Mouse (Mus musculus): ENCODE measurements around the gene Zfp446.

Gene Zfp446

GRCm38 (mm10) chr7:13024805-13025204 lies 47.2 kb downstream of the Zfp446 start:
- DNase-seq (ENCODE audit: low spot score in 2 of 2): peak; percentile 67 to 82

DNA sequence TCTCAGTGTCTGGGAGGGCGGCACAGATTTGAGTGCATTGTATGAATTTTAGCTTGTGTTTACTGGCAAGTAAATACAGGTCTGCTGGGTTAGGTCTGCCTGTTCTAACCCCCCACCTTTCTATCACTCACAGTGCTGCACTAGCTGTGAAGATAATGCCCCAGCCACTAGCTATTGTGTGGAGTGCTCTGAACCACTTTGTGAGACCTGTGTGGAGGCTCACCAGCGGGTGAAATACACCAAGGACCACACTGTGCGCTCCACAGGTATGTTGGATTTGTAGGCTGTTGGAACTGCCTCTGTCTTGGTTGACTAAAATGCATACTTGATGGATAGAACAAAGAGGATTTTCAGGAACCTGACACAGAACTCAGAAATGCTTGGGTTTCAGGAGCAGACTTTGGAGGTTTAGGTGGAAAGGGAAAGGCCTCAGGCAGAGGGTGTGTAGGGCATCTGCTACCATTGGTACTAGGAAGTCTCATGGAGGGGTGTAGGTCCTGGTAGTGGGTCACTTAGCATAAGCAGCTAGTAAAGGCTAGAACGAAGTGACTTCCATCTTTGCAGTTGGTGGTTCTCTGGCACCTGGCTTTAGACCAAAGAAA lies 48.0 kb downstream of the Zfp446 start:
- DNase-seq (ENCODE audit: low spot score in 2 of 2): peak in 1 of 2 experiments; percentile 13

- DNase-seq (ENCODE audit: low spot score in 2 of 2): no peak
Observed at GRCm38 (mm10) chr7:13028986-13029385, 51.3 kb downstream of the Zfp446 start.

DNA sequence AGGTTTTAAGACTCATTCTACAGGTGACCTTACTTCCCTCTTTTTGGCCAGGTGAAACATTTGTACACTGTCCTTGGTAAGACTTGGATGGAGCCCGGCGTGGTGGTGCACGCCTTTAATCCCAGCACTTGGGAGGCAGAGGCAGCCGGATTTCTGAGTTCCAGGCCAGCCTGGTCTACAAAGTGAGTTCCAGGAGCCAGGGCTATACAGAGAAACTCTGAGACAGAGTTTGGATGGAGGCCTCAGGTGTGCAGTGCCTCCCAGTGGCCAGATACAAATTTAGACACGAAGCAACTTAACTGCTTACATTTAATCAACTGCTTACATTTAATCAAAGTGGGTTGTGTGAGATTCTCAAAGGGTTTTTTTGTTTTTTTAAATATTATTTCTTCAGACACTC lies 53.4 kb downstream of the Zfp446 start:
- DNase-seq (ENCODE audit: low spot score in 2 of 2): peak in 1 of 2 experiments; percentile 50

- no peak for DNase-seq (ENCODE audit: low spot score in 2 of 2)
Observed at GRCm38 (mm10) chr7:13031983-13032382, 54.3 kb downstream of the Zfp446 start.

GRCm38 (mm10) chr7:13032541-13032940 lies 54.9 kb downstream of the Zfp446 start:
- no peak for DNase-seq (ENCODE audit: low spot score in 2 of 2)

DNA sequence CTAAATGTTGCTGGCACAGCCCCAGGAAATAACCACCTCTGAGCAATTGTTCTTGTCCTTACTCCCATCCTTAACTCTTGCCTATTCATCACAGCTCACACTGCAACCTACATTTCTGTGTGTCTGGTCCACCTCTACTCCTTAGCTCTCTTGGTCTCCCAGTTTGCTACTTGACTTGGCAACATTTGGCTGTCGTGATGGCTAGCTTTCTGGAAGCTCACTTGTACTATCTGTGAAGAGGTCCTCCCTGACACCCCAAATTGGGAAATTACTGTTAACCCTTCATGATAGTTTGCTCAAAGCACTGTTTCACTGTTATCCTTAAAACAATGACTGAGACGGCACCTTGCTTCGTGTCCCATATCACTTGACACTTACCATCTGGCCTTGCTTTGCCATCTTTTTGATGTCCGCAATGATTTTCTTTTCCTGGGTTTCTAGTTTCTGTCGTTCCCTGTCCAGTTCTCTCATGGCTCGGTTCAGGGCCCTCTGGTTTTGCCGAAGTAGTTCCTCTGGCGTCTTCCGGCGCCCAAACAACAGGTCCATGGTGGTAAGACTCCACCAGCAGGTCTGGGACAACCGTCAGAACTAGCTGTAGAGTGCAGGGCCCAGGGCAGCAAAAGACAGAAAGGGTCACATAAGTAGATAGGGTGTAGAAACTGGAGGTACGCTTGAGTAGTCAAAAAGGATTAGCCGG lies 56.0 kb downstream of the Zfp446 start:
- DNase-seq (ENCODE audit: low spot score in 2 of 2): no peak

DNA sequence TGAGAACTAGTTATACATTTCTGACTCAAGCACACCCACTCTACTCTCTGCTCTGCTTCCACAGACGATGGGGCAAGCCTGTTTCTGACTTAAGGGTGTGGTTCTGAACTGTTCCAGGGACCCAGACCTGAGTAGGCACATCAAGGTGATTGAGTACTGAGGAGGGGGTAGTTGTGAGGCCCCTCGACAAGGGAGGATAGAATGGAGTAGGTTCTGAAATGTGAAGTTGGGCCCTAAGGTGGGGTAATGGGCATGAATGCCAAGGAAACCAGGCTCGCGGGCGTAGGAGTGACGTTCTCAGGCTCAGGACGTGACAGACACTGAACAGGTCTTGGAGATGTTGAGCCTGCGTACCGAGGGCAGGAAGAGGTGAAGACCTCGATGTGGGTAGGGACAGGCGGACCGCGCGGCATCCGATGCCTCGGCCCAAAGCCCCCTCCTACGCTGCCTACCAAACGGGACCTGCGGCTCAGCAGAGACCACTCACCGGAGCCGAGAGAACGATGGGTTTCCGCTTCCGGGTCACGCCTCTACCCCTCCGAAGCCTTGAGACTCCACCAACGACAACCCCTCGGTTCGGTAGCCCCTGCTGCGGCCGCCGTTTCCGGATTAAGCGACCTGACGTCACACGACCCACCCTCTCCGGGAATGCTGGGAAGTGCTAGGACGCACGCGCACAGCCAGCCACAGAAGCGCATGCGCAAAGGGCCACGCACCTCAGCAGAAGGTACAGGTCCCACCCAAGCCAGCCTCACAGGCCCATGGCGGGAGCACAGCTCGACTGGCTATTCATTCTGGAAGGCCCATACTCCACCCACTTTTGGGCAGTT lies 56.7 kb downstream of the Zfp446 start, which contains the start of gene Chmp2a:
Chmp2a (minus strand) TSS at position 660 of the 830 bp plus-strand sequence.
- peak; percentile 94 to 96 for DNase-seq (ENCODE audit: low spot score in 2 of 2)

Data from spleen, postnatal 10 days (tissue).